Mouse (Mus musculus): Measurements from ENCODE around the gene Bet1l.
A peak's percentile ranks its signal among the peaks of the same experiment; 100 is the strongest.

The Bet1l gene

DNA sequence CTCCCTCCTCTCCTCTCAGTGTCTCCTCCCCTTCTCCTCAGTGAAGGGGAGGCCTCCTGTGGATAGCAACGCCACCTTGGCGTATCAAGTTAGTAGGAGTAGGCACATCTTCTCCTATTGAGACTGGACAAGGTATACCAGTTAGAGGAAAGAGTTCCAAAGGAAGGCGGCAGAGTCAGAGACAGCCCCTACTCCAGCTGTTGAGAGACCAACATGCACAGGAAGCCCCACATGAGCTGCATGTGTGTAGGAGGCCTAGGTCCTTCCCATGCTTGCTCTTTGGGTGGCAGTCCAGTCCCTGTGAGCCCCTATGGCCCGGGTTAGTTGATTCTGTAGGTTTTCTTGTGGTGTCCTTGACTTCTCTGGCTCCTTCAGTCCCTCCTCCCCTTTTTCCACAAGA lies 24.0 kb downstream of the Bet1l start:
- DNase-seq (ENCODE audit: low read depth, low spot score) = no peak

GRCm38 (mm10) chr7:140831447-140831846 lies 25.9 kb downstream of the Bet1l start:
- no peak for DNase-seq (ENCODE audit: low read depth, low spot score)

- DNase-seq (ENCODE audit: low read depth, low spot score) = peak; percentile 43
These were observed 29.1 kb downstream of the Bet1l start for GRCm38 (mm10) chr7:140828171-140828881.

GRCm38 (mm10) chr7:140822731-140823130 lies 34.6 kb downstream of the Bet1l start:
- DNase-seq (ENCODE audit: low read depth, low spot score) = no peak

- DNase-seq (ENCODE audit: low read depth, low spot score) = peak; percentile 74
These were observed 35.6 kb downstream of the Bet1l start, which contains the start of gene Zfp941 for GRCm38 (mm10) chr7:140821653-140822329. Gene Zfp941 (minus strand): TSS chr7:140822178.

DNA sequence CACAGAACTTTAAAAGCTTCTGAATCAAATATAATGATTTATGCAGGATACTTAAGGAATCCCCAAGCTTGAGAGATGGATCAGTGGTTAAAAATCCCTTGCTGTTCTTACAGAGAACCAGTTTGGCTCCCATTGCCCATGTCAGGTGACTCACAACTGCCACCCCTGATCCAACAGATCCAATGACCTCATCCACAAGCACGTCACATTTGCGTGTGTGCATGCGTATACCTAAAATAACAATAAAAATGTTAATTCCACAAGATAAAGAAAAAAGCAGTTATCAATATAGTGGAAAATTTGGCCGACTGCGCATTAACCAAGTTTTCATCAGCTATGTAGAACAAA lies 36.1 kb downstream of the Bet1l start:
- no peak for DNase-seq (ENCODE audit: low read depth, low spot score)

DNA sequence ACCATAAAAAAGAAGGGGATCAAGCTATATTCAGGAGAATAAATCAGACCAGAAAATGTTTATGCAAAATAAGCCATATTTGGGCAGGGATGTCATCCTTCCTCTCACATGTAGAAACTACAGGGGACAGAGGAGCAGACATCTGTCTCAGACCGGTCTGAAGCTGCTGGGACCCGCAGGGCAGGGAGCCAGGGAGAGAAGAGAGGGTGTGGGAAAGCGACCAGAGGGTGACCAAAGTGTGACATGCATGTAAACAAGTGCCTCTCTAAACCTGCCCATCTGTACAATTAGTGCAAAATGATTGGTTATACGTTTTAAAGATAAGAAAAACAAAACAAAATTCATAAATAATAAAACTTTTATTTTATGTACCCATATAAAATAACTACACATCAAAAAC lies 37.2 kb downstream of the Bet1l start:
- DNase-seq (ENCODE audit: low read depth, low spot score) = no peak

- DNase-seq (ENCODE audit: low read depth, low spot score) = no peak
These were observed 44.5 kb downstream of the Bet1l start for GRCm38 (mm10) chr7:140812850-140813249.

DNA sequence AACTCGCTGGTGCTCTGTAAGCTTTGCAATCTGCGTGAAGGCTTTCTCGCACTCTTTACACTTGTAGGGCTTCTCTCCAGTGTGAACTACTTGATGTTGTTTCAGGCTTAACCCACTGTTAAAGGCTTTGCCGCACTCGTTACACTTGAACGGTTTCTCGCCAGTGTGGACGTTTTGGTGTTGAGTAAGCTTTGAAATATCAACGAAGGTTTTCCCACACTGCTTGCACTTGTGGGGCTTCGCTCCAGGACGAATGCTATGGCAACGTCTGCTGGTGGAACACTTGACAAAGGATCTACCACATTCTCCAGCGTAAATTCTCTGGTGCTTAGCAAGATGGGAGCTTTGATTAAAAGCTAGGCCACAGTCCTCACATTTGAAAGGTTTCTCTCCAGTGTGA lies 45.7 kb downstream of the Bet1l start:
- DNase-seq (ENCODE audit: low read depth, low spot score) = no peak

DNA sequence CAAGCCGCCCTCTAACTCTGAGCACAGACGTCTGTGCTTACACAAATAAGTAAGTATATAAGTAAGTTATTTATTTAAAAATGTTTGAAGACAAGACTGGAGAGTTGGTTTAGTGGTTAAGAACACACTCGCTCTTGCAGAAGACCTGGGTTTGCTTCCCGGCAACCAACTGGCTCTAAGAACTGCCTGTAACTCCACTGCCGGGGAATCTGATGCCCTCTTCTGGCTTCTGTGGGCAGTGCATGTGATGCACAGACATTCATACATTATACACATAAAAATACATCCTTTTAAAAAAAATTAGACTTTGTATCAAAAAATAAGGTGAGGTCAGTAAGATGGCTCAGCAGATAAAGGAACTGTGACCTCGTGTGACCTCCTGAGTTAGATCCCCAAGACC lies 46.9 kb downstream of the Bet1l start:
- no peak for DNase-seq (ENCODE audit: low read depth, low spot score)

DNA sequence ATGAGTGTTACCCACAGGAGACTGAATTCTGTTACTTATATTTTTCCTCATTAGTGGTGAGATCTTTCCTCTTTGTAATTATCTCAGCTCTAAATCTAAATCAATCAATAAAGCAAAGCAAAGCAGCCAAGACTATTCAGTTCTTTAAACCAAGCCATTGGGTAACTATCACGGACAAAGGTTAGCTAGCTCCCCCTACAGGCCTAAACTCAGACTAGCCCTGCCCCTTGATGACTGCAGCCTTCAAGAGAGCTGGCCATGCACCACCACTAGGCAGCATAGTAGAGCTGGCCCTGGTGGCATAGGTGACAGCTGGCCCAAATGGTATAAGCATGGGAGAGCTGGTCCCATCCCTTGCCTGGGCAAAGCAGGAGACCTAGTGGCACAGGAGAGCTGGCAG lies 51.7 kb downstream of the Bet1l start:
- peak; percentile 24 for DNase-seq (ENCODE audit: low read depth, low spot score)
